Mouse (Mus musculus) neutrophil, adult 5-6 weeks (primary cell): ENCODE measurements around the gene Aldh3b3. TPM values are rescaled to one million over a fixed set of nuclear protein-coding genes. Genes with fewer than 3 reads are reported as not detected.
"Not testable (repeated sequence)": the region's sequence is repeated elsewhere in the genome, so short reads cannot be mapped to it uniquely, and the experiment has no call there.

Experiments used
- ATAC-seq: fragments of 151-379, 151-347 bp; 2 replicates; pipeline ENCODE4 v1.8.0; 2017; ENCODE audit warnings: mild to moderate bottlenecking, moderate TSS enrichment; ENCODE audit not compliant: insufficient number of reproducible peaks, poor library complexity, low FRiP score, severe bottlenecking; ENCODE audit errors: extremely low read depth
- total RNA-seq: library from RNA; stranded (forward); fragments of 200-1000 nt; gene quantifications from 2 replicates; pipeline ENCODE4 v1.2.3, GENCODE M21; 2017

Aldh3b3 gene
- total RNA-seq, 1 experiment from 2014 or later: not detected

- ATAC-seq: no peak
Measured at GRCm38 (mm10) chr19:3964030-3964429, 5.6 kb downstream of the Aldh3b3 start.

- no peak for ATAC-seq
Measured at GRCm38 (mm10) chr19:3966330-3967075, 8.1 kb downstream of the Aldh3b3 start.

GRCm38 (mm10) chr19:3967258-3967657 lies 8.8 kb downstream of the Aldh3b3 start:
- no peak for ATAC-seq

- ATAC-seq: no peak
Measured at GRCm38 (mm10) chr19:3972229-3972628, 13.8 kb downstream of the Aldh3b3 start, which contains the start of gene Aldh3b2. TSS of gene Aldh3b2 (plus strand) at chr19:3972328.

GRCm38 (mm10) chr19:3974608-3975007 lies 16.2 kb downstream of the Aldh3b3 start:
- not testable (repeated sequence) for ATAC-seq

- ATAC-seq: no peak
Measured at GRCm38 (mm10) chr19:3975866-3976265, 17.4 kb downstream of the Aldh3b3 start.

- ATAC-seq: peak; percentile 68
Measured at GRCm38 (mm10) chr19:3980309-3980708, 21.9 kb downstream of the Aldh3b3 start.

- ATAC-seq: no peak
Measured at GRCm38 (mm10) chr19:3980917-3981316, 22.5 kb downstream of the Aldh3b3 start.

GRCm38 (mm10) chr19:3983527-3984200 lies 25.2 kb downstream of the Aldh3b3 start:
- no peak for ATAC-seq

- ATAC-seq: no peak
Measured at GRCm38 (mm10) chr19:3985261-3985681, 26.8 kb downstream of the Aldh3b3 start.

GRCm38 (mm10) chr19:3986334-3986733 lies 27.9 kb downstream of the Aldh3b3 start, which contains the start of gene Acy3:
TSS of gene Acy3 (plus strand) at chr19:3986570.
- ATAC-seq: no peak

- no peak for ATAC-seq
Measured at GRCm38 (mm10) chr19:3988066-3988465, 29.6 kb downstream of the Aldh3b3 start.

GRCm38 (mm10) chr19:3988750-3989149 lies 30.3 kb downstream of the Aldh3b3 start:
- ATAC-seq: no peak

GRCm38 (mm10) chr19:3990804-3991203 lies 32.4 kb downstream of the Aldh3b3 start:
- ATAC-seq: no peak

GRCm38 (mm10) chr19:3991562-3991961 lies 33.1 kb downstream of the Aldh3b3 start:
- ATAC-seq: no peak

GRCm38 (mm10) chr19:3991966-3992365 lies 33.5 kb downstream of the Aldh3b3 start:
- ATAC-seq: no peak

GRCm38 (mm10) chr19:3992416-3992815 lies 34.0 kb downstream of the Aldh3b3 start, which contains the start of gene Tbx10:
TSS of gene Tbx10 (plus strand) at chr19:3992752.
- ATAC-seq: no peak

GRCm38 (mm10) chr19:3994932-3995331 lies 36.5 kb downstream of the Aldh3b3 start:
- no peak for ATAC-seq

- no peak for ATAC-seq
Measured at GRCm38 (mm10) chr19:3995505-3995904, 37.1 kb downstream of the Aldh3b3 start.

GRCm38 (mm10) chr19:3996106-3996505 lies 37.7 kb downstream of the Aldh3b3 start:
- no peak for ATAC-seq
